Mouse (Mus musculus) urinary bladder, postnatal 10 days (tissue): Measurements from ENCODE around the gene Olfr398.

Source experiments
- DNase-seq: peaks from one replicate; pipeline ENCODE4 v3.0.0; 2022; ENCODE audit warnings: low spot score

Gene Olfr398

GRCm38 (mm10) chr11:73990307-73990706 is at the start of gene Olfr398:
Gene Olfr398 (minus strand): TSS chr11:73990407.
- no peak for DNase-seq

GRCm38 (mm10) chr11:73993115-73993514 is 2.9 kb upstream of the Olfr398 start:
- DNase-seq: no peak

- DNase-seq: no peak
Measured at GRCm38 (mm10) chr11:73960517-73960916, 29.7 kb downstream of the Olfr398 start, which contains the start of gene Olfr397. Gene Olfr397 (plus strand): TSS chr11:73960817.

DNA sequence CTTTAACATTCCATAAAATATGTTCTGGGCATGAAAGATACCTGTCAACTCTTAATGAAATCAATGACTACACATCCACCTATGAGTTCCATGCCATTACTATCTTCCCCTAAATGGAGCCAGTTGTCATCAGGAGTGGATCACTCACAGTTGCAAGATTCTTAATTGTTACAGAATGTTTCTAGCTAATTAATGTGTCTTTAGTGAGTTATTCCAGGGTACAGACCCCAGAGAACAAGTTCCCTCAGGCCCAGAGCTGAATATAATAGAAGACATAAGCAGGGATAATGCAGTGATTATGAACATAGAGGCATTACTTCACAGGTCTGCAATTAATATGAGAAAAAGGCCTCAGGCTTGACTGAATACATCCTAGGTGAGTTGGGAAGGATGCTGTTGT is 53.8 kb downstream of the Olfr398 start, which contains the start of gene Olfr23:
Gene Olfr23 (plus strand): TSS at position 301 of the 400 bp plus-strand sequence.
- no peak for DNase-seq
